Mouse (Mus musculus) layer of hippocampus, adult 9-10 months (tissue): ENCODE data around the gene Abcd4.

Experiments used
- DNase-seq: peaks from one replicate; pipeline ENCODE4 v3.0.0; 2022; ENCODE audit warnings: low spot score

Gene Abcd4

GRCm38 (mm10) chr12:84616977-84617630, at the start of gene Abcd4:
Abcd4 (minus strand) TSS chr12:84617413.
- peak; percentile 77 for DNase-seq

- peak; percentile 54 for DNase-seq
Measured at GRCm38 (mm10) chr12:84653912-84654311, 36.7 kb upstream of the Abcd4 start.

GRCm38 (mm10) chr12:84650234-84650633, 33.0 kb upstream of the Abcd4 start:
- DNase-seq, result no peak

- DNase-seq, result no peak
Measured at GRCm38 (mm10) chr12:84640654-84641053, 23.4 kb upstream of the Abcd4 start, which contains the start of gene Vrtn. Vrtn (plus strand) TSS chr12:84641019.

- no peak for DNase-seq
Measured at GRCm38 (mm10) chr12:84640253-84640652, 23.0 kb upstream of the Abcd4 start.

- DNase-seq, result no peak
Measured at GRCm38 (mm10) chr12:84631867-84632266, 14.7 kb upstream of the Abcd4 start.

- DNase-seq, result no peak
Measured at GRCm38 (mm10) chr12:84625116-84625515, 7.9 kb upstream of the Abcd4 start.

GRCm38 (mm10) chr12:84624601-84625000, 7.4 kb upstream of the Abcd4 start:
- DNase-seq, result no peak

GRCm38 (mm10) chr12:84620975-84621374, 3.8 kb upstream of the Abcd4 start:
- no peak for DNase-seq

GRCm38 (mm10) chr12:84617663-84618062, 450 bp upstream of the Abcd4 start:
- no peak for DNase-seq

- DNase-seq, result no peak
Measured at GRCm38 (mm10) chr12:84614524-84614923, 2.7 kb downstream of the Abcd4 start.

GRCm38 (mm10) chr12:84614001-84614400, 3.2 kb downstream of the Abcd4 start:
- no peak for DNase-seq

- no peak for DNase-seq
Measured at GRCm38 (mm10) chr12:84612518-84612917, 4.7 kb downstream of the Abcd4 start.

GRCm38 (mm10) chr12:84611718-84612117, 5.5 kb downstream of the Abcd4 start:
- no peak for DNase-seq

- DNase-seq, result no peak
Measured at GRCm38 (mm10) chr12:84605860-84606259, 11.4 kb downstream of the Abcd4 start.

- DNase-seq, result no peak
Measured at GRCm38 (mm10) chr12:84604001-84604400, 13.2 kb downstream of the Abcd4 start.

GRCm38 (mm10) chr12:84598324-84598723, 18.9 kb downstream of the Abcd4 start:
- DNase-seq, result no peak

- DNase-seq, result peak; percentile 94
Measured at GRCm38 (mm10) chr12:84589825-84590761, 27.1 kb downstream of the Abcd4 start.

- DNase-seq, result no peak
Measured at GRCm38 (mm10) chr12:84581285-84581684, 35.9 kb downstream of the Abcd4 start.

GRCm38 (mm10) chr12:84578440-84578770, 38.8 kb downstream of the Abcd4 start:
- no peak for DNase-seq

- DNase-seq, result no peak
Measured at GRCm38 (mm10) chr12:84577768-84578439, 39.3 kb downstream of the Abcd4 start.

GRCm38 (mm10) chr12:84573094-84573493, 44.1 kb downstream of the Abcd4 start:
- DNase-seq, result no peak

GRCm38 (mm10) chr12:84572341-84572720, 44.9 kb downstream of the Abcd4 start:
- no peak for DNase-seq
